Mouse (Mus musculus) subcutaneous adipose tissue, adult 2 months (tissue): ENCODE results near the gene Efemp1. TPM values are rescaled to one million over a fixed set of nuclear protein-coding genes. Genes with fewer than 3 reads are reported as not detected.

ENCODE experiments used
- polyA plus RNA-seq: library from polyadenylated mRNA; depleted of rRNA; stranded (reverse); fragments of >200 nt; gene quantifications from 2 replicates; pipeline ENCODE4 v1.2.3, GENCODE M21; 2012; ENCODE audit warnings: low replicate concordance; rRNA removed

Efemp1 gene
- 174 and 220 TPM in 2 replicates for polyA plus RNA-seq

DNA sequence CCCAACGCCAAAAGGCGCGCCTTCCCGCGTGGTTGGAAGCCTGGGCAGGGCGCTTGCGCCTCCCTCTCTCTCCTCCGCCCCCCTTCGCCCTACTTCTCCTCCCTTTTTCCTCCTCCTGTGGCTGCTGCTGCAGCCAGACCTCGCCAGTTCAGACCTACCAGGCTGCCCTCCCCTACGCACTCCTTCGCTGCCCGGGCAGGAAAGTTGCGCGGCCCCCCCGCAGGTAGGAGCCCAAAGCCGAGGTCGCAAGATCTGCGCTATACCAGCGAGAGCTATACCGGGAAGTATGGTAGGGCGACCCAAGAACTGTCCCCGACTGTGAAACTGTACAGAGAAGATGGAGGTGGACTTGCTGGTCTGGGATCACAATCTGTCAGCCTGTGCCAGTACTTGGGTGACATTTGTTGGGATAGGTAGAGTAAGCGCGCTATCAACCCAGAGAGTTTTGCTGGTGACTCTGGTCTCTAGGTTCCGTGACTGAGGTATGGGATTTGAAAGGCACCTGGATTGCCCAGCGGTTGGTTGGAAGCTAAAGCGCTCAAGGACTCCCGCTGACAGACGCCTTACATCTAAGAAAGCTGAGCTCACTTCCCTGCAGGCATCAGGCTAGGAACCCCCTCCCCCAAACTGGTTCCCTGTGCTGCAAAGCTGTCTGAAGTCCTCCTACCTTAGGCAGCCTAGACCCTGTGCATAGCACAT, at the start of gene Efemp1:
Efemp1 (plus strand) TSS at position 103 of the 699 bp plus-strand sequence.

